Mouse (Mus musculus): Measurements from ENCODE around the gene Gpr156. TPM values are rescaled to one million over a fixed set of nuclear protein-coding genes. Genes with fewer than 3 reads are reported as not detected.
"Not testable (repeated sequence)": the region's sequence is repeated elsewhere in the genome, so short reads cannot be mapped to it uniquely, and the experiment has no call there.

Gene Gpr156
- total RNA-seq, 2 experiments from 2014 or later: 0.74 to 0.81 TPM

GRCm38 (mm10) chr16:37953991-37954942 is 38.0 kb downstream of the Gpr156 start:
- H3K27ac ChIP-seq: no peak overlapping the region
- no peak overlapping the region for H3K4me3 ChIP-seq
- no peak for TF ChIP-seq CTCF (conservative IDR thresholded peaks at IDR 0.05)
- DNase-seq (ENCODE audit: low spot score in 2 of 2): no peak

DNA sequence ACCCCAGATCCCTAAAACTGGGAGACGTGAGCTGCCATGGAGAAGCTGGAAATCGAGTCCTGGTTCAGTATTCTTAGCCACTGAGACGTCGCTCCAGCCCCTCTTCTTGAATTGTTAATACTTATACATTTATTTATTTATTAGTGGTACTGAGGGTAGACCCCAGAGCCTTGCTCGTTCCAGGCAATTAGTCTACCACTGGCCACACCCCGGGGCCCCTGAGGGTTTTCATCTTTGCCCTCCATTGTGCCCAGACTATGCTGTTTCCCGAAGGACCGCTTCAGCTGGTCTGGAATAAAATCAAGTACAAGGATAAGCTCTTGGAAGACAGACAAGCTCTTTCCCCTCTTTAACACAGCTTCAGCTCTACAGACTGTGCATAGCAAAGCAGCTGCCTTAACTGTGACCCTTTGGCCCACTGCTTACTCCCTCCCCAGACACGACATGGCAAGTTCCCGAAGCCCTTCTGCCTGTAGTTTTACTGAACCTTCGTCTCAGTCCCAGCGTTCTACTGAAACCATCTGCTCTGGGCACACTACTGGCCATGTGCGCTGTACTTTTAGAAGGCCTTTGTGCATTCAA is 39.1 kb downstream of the Gpr156 start:
- DNase-seq (ENCODE audit: low spot score in 2 of 2): no peak
- no peak overlapping the region for H3K4me3 ChIP-seq
- no peak overlapping the region for H3K27ac ChIP-seq
- TF ChIP-seq CTCF (conservative IDR thresholded peaks at IDR 0.05): no peak

DNA sequence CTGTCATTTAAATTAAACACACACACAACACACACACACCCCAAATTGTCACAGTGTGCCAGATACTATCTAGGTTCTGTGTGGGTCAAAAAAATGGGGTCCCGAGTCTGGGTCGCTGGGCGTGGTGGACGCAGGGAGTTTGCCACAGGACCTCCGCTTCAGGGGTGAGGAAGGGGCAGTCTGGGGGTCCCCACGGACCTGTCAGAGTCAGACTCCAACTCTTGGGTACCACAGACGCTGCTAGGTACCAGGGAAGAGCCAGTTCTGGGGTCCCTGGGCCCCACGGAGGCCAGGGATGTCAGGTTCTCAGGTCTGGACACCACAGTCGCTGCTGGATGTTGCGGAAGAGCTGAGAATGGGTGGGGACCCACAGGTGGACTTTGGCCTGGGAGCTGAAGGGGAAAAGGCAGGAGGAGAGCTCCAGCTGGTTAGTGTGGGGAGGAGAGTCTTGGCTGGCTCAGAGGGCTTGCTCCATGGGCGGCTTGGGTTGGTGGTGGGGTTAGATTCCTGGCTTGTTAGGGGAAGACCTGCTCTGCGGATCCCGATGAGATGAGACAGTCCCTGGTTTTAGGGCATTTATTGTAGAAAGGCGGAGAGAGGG is 39.9 kb downstream of the Gpr156 start:
- H3K4me3 ChIP-seq: no peak overlapping the region
- TF ChIP-seq CTCF (conservative IDR thresholded peaks at IDR 0.05): no peak
- no peak for DNase-seq (ENCODE audit: low spot score in 2 of 2)
- no peak overlapping the region for H3K27ac ChIP-seq

- TF ChIP-seq CTCF (conservative IDR thresholded peaks at IDR 0.05): no peak
- no peak overlapping the region for H3K4me3 ChIP-seq
- H3K27ac ChIP-seq: no peak overlapping the region
These were observed 40.5 kb downstream of the Gpr156 start for GRCm38 (mm10) chr16:37956751-37957150.

GRCm38 (mm10) chr16:37962696-37963095 is 46.4 kb downstream of the Gpr156 start:
- DNase-seq (ENCODE audit: low spot score in 2 of 2); H3K4me3 ChIP-seq; H3K27ac ChIP-seq: not testable (repeated sequence)

More at GRCm38 (mm10) chr16:37956751-37957150, 40.5 kb downstream of the Gpr156 start:
- no peak for DNase-seq (ENCODE audit: low spot score in 2 of 2)

DNA sequence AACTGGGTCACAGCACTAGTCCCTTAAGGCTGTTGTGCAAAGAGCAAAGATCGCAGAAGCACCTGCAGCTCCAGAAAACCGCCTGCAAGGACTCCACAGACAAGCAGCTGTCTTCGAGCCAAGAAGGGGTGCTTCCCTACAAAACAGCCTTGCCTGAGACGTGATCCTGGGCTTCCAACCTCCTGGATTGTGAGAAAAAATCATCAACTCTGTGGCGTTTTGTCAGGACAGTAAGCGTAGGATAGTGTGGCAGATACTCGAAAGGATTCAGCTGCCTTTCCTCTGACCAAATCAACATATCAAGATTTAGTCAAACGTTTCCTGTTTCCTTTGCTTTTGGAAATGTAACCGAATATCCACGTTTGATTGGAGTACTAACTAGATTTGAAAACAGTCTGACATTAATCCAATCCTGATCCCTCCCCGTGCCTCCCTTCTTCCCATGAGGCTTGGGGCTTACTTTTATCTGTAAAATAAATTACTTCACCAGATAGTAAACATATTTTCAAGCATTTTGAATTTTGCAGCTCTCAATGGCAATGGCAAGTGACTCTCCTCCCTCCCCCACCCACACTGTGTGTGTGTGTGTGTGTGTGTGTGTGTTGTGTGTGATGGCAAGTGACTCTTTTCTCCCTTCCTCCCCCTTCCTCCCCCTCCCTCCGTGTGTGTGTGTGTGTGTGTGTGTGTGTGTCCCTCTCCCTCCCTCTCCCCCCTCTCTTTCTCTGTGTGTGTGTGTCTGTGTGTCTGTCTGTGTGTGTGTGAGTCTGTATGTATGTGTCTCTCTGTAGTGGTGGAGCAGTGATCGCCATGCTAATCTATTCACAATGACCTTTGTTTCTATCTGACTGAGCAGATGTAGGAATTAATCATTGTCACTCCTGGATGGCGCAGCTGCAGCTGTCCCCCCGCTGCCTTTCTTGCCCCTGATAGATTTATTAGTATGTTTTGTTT is 47.3 kb downstream of the Gpr156 start:
- Histone ChIP-seq H3K4me3 (no peak overlapping the region), H3K27ac (no peak overlapping the region; the same call in 1 of the 2 replicates)

GRCm38 (mm10) chr16:37964380-37965070 is 48.2 kb downstream of the Gpr156 start:
- no peak overlapping the region for H3K27ac ChIP-seq
- H3K4me3 ChIP-seq: no peak overlapping the region
- no peak for TF ChIP-seq CTCF (conservative IDR thresholded peaks at IDR 0.05)
- DNase-seq (ENCODE audit: low spot score in 2 of 2): no peak

More for the DNA sequence above, 47.3 kb downstream of the Gpr156 start:
- TF ChIP-seq CTCF (conservative IDR thresholded peaks at IDR 0.05): no peak
- DNase-seq (ENCODE audit: low spot score in 2 of 2): no peak

GRCm38 (mm10) chr16:37966871-37967270 is 50.6 kb downstream of the Gpr156 start:
- no peak for TF ChIP-seq CTCF (conservative IDR thresholded peaks at IDR 0.05)
- no peak for DNase-seq (ENCODE audit: low spot score in 2 of 2)
- Histone ChIP-seq H3K4me3 (no peak overlapping the region), H3K27ac (no peak overlapping the region)

DNA sequence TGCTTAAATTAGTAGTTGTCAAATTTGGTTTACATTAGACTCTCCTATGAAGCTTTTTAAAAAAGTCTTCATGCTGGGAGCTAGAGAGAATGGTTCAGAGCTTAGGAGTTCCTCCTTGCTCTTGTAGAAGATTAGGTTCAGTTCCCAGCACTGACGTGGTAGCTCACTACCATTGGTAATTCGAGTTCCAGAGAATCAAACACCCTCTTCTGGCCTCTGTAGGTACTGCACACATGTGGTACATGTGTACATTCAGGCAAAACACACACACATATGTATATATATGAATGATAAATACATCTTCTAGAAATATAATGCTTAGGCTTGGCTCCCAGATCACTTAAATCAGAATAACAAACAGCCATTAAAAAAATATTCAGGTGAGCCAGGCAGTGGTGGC is 51.1 kb downstream of the Gpr156 start:
- Histone ChIP-seq H3K4me3 (no peak overlapping the region), H3K27ac (no peak overlapping the region)
- peak; percentile 38 for TF ChIP-seq CTCF (conservative IDR thresholded peaks at IDR 0.05)
- DNase-seq (ENCODE audit: low spot score in 2 of 2): no peak

DNA sequence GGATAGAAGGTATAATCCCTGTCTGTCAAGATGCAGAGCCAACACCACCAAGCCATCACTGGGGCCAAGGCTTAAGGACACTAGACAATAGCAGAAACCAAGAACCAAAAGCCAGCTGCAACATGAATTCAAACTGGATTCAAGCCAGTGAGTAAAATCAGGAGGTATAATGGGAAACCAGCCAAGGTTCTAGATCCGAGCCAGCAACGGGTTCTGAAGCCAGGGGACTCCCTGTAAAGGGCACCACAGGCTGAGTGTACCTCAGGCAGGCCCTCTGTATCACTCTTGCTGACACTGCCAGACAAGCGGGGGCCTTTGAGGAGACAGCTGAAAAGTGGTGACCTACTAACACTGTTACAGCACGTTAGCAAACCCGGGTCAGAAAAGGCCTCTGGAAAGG is 55.2 kb downstream of the Gpr156 start:
- Histone ChIP-seq H3K27ac (no peak overlapping the region), H3K4me3 (no peak overlapping the region)
- no peak for DNase-seq (ENCODE audit: low spot score in 2 of 2)
- no peak for TF ChIP-seq CTCF (conservative IDR thresholded peaks at IDR 0.05)

DNA sequence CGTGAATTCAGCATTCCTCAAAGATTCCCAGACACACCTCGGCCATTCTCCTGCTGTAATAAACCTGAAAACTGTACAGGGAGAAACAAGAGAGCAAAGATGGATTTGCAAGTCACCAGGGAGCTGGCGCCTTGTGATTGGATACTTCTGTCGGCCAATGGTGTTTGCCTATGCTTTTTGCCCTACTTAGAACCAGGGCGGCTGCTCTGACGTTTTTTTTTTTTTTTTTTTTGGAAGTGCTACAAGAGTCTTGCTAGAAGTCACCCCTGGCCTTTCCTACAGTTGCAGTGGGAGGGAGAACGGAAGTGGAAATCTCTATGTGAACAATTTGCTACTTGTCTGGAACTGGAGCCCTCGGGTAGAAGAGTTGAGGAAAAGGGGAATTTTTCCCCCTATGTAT is 56.1 kb downstream of the Gpr156 start:
- no peak for TF ChIP-seq CTCF (conservative IDR thresholded peaks at IDR 0.05)
- no peak for DNase-seq (ENCODE audit: low spot score in 2 of 2)
- Histone ChIP-seq H3K4me3 (no peak overlapping the region), H3K27ac (no peak overlapping the region)

- H3K27ac ChIP-seq: peak overlapping the region; percentile 88; the same call in 1 of the 2 replicates
- not testable (repeated sequence) for DNase-seq (ENCODE audit: low spot score in 2 of 2); H3K4me3 ChIP-seq
These were observed 56.9 kb downstream of the Gpr156 start for GRCm38 (mm10) chr16:37973239-37973638.

All from layer of hippocampus, adult 2 months (tissue).